Mouse (Mus musculus) neural tube, embryonic 11.5 days (tissue): ENCODE data around the gene Utrn. TPM values are rescaled to one million over a fixed set of nuclear protein-coding genes. Genes with fewer than 3 reads are reported as not detected.
"Not testable (repeated sequence)": the region's sequence is repeated elsewhere in the genome, so short reads cannot be mapped to it uniquely, and the experiment has no call there.

Source experiments
- ATAC-seq: fragments of 200-750 bp; cut with Nextera tagmentation; 2 replicates; pipeline ENCODE4 v1.8.0; 2017; ENCODE audit warnings: moderate number of reproducible peaks, mild to moderate bottlenecking, moderate TSS enrichment, moderate library complexity; ENCODE audit not compliant: insufficient read depth, low FRiP score, low TSS enrichment
- DNase-seq: peaks from one replicate; pipeline ENCODE4 v3.0.0-alpha.2; 2015; ENCODE audit warnings: low spot score
- H3K27ac ChIP-seq: fragments of 300-500 bp; sonication (generic); 2 replicates; pipeline ENCODE4 v1.5.1; 2014; ENCODE audit warnings: low read depth, mild to moderate bottlenecking, low read length
- H3K27me3 ChIP-seq: fragments of 300-500 bp; sonication (generic); 2 replicates; pipeline ENCODE4 v1.6.1; 2014; ENCODE audit warnings: mild to moderate bottlenecking, low read length, mixed read lengths; ENCODE audit not compliant: control insufficient read depth, insufficient read depth
- H3K36me3 ChIP-seq: fragments of 300-500 bp; sonication (generic); 2 replicates; pipeline ENCODE4 v1.6.1; 2014; ENCODE audit warnings: mild to moderate bottlenecking, low read length, moderate library complexity, mixed read lengths; ENCODE audit not compliant: control insufficient read depth, insufficient read depth
- H3K4me1 ChIP-seq: fragments of 300-500 bp; sonication (generic); 2 replicates; pipeline ENCODE4 v1.6.1; 2014; ENCODE audit warnings: low read length, mixed read lengths; ENCODE audit not compliant: control insufficient read depth, insufficient read depth
- H3K4me2 ChIP-seq: fragments of 300-500 bp; sonication (generic); 2 replicates; pipeline ENCODE4 v1.6.1; 2014; ENCODE audit warnings: low read depth, mild to moderate bottlenecking, moderate library complexity
- H3K4me3 ChIP-seq: fragments of 300-500 bp; sonication (generic); 2 replicates; pipeline ENCODE4 v1.5.1; 2014; ENCODE audit warnings: low read depth, low read length
- H3K9ac ChIP-seq: fragments of 300-500 bp; sonication (generic); 2 replicates; pipeline ENCODE4 v1.6.1; 2014; ENCODE audit warnings: mild to moderate bottlenecking, low read length
- H3K9me3 ChIP-seq: fragments of 300-500 bp; sonication (generic); 2 replicates; pipeline ENCODE4 v1.6.1; 2016; ENCODE audit warnings: low read length; ENCODE audit not compliant: control insufficient read depth
- WGBS: fragments of 180-500 bp; shearing (Covaris S2); extraction: QIAGEN DNeasy Blood & Tissue Kit; methylation state at CpG from one replicate; pipeline ENCODE4 v1.1.7; 2014; 5-methylcytosine and 5-hydroxymethylcytosine counted together
- polyA plus RNA-seq: library from polyadenylated mRNA; unstranded; fragments of >200 nt; fragmentation: Nextera tagmentation; extraction: Ambion mirVana; gene quantifications from 2 replicates; pipeline ENCODE4 v1.2.1, GENCODE M21; 2014

Gene Utrn
- polyA plus RNA-seq, 1 experiment from 2014 or later: 47.4 TPM

- no peak overlapping the region for H3K9ac ChIP-seq
- H3K4me2 ChIP-seq: no peak overlapping the region
- 91% methylated on average over 5 of the region's 5 CpGs for WGBS
- H3K4me1 ChIP-seq: no peaks in the 10 kb centered on the region
- no peak for DNase-seq
- no peak overlapping the region for H3K4me3 ChIP-seq
- no peak for ATAC-seq
- H3K36me3 ChIP-seq: no peaks in the 10 kb centered on the region
- no peaks in the 10 kb centered on the region for H3K27me3 ChIP-seq
- no peaks in the 10 kb centered on the region for H3K9me3 ChIP-seq
- H3K27ac ChIP-seq: no peak overlapping the region
Observed at GRCm38 (mm10) chr10:12630933-12631332, 238.2 kb downstream of the Utrn start.

DNA sequence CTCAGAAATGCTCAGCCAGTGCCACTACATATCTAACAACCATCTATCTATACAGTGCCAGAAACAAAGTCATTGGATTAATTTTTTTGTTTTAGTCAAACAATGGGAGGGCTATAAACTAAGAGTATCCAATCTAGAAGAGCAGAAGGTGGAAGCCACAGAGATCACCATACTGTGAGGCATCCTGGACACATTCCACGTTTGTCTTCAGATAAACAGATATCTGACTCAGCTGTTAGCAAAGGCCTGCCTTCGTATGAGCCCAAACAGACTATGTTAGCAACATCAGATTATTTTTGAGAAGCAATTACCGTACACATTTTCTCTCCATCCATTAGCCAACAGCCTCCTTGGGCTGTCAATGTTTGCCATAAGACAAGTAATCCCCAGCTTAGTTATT lies 250.8 kb downstream of the Utrn start:
- 88% methylated on average over 3 of the region's 3 CpGs for WGBS
- H3K9ac ChIP-seq: no peak overlapping the region
- H3K4me2 ChIP-seq: no peak overlapping the region
- no peak overlapping the region for H3K4me3 ChIP-seq
- H3K27me3 ChIP-seq: no peaks in the 10 kb centered on the region
- H3K36me3 ChIP-seq: no peaks in the 10 kb centered on the region
- no peak overlapping the region for H3K27ac ChIP-seq
- H3K4me1 ChIP-seq: 0 out of 2 replicates have a peak, but pooled peaks cover 3% of the 10 kb centered on the region
- ATAC-seq: no peak
- no peaks in the 10 kb centered on the region for H3K9me3 ChIP-seq
- DNase-seq: no peak

DNA sequence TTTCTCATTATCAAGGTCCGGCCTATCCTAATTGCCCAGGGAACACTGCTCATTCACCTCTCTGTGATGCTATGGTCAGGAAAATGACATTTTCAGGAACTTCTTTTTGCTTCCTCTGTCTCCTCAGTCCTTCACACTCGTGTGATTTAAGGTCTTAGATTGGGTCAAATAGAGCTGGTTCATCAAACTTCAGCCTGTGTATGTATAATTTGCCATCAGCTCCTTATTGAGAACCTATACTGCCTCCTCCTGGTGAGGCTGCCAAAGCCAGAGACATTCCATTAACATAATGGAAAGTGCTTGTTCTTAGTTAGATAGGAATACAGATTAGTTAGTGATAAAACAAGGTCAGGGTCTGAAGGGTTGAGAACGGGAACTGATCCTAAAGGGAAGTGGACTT lies 253.4 kb downstream of the Utrn start:
- Histone ChIP-seq H3K4me2 (no peak overlapping the region), H3K4me3 (no peak overlapping the region), H3K36me3 (no peaks in the 10 kb centered on the region), H3K9me3 (no peaks in the 10 kb centered on the region), H3K27me3 (no peaks in the 10 kb centered on the region), H3K4me1 (0 out of 2 replicates have a peak, but pooled peaks cover 3% of the 10 kb centered on the region), H3K27ac (no peak overlapping the region), H3K9ac (no peak overlapping the region)
- WGBS: 35% methylated on average over 3 of the region's 3 CpGs
- ATAC-seq (peak; percentile 29; the same call in 1 of the 2 replicates), DNase-seq (peak; percentile 19)

GRCm38 (mm10) chr10:12614465-12615199 lies 254.5 kb downstream of the Utrn start:
- peak overlapping the region; percentile 60 for H3K4me2 ChIP-seq
- H3K27ac ChIP-seq: peak overlapping the region; percentile 57
- 0 out of 2 replicates have a peak, but pooled peaks cover 3% of the 10 kb centered on the region for H3K4me1 ChIP-seq
- peak overlapping the region; percentile 34 for H3K4me3 ChIP-seq
- no peaks in the 10 kb centered on the region for H3K36me3 ChIP-seq
- no peaks in the 10 kb centered on the region for H3K9me3 ChIP-seq
- H3K27me3 ChIP-seq: no peaks in the 10 kb centered on the region
- peak; percentile 63 for ATAC-seq
- H3K9ac ChIP-seq: peak overlapping the region; percentile 63
- DNase-seq: peak; percentile 62
- 2% methylated on average over 22 of the region's 22 CpGs for WGBS

- H3K4me2 ChIP-seq: no peak overlapping the region
- DNase-seq (peak; percentile 71), ATAC-seq (peak; percentile 61; the same call in 1 of the 2 replicates)
- H3K27ac ChIP-seq: no peak overlapping the region
- H3K4me1 ChIP-seq: 0 out of 2 replicates have a peak, but pooled peaks cover 3% of the 10 kb centered on the region
- no peak overlapping the region for H3K9ac ChIP-seq
- H3K27me3 ChIP-seq: no peaks in the 10 kb centered on the region
- 24% methylated on average over 4 of the region's 4 CpGs for WGBS
- H3K4me3 ChIP-seq: no peak overlapping the region
- H3K9me3 ChIP-seq: no peaks in the 10 kb centered on the region
- no peaks in the 10 kb centered on the region for H3K36me3 ChIP-seq
Observed at GRCm38 (mm10) chr10:12612235-12612863, 256.8 kb downstream of the Utrn start.

DNA sequence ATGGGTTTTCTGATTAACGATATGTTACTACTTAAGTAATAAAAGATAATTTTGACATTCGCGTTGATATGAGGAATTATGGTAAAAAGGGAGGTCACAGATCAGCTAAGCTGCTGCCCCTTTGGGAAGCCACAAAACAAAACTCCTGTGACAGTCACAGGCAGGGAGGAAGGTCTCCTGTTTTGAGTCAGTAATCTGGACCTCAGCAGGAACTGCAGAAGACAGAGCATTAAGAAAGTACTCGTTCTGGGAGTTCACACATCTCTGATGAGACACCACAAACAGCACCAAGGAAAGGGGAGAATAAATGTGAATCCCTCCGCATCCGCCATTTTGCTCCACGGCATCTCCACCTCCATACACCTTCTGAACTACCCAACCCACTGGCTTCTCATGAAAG lies 259.3 kb downstream of the Utrn start:
- Histone ChIP-seq H3K27ac (no peak overlapping the region), H3K9ac (no peak overlapping the region)
- 79% methylated on average over 7 of the region's 7 CpGs for WGBS

DNA sequence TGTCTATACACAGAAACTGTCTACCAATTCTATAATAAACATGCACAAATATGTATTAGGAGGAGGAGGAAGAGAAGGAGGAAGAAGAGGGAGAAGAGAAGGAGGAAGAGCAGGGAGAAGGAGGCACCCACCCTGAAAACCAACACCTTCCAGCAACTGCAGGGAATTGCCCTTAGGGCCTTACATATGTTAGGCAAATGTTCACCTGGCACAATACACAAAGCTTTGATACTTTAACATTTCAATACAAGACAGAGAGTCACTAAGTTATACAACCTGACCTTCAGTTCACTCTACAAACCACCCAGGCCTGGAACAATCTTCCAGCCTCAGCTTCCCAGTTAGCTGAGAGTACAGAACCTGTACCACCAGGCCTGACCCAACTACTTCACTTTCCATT lies 260.5 kb downstream of the Utrn start:
- no peak overlapping the region for H3K4me2 ChIP-seq
- H3K4me1 ChIP-seq: no peaks in the 10 kb centered on the region
- no peaks in the 10 kb centered on the region for H3K9me3 ChIP-seq
- H3K4me3 ChIP-seq: no peak overlapping the region
- H3K36me3 ChIP-seq: no peaks in the 10 kb centered on the region; the same call in 1 of the 2 replicates
- no peak for ATAC-seq
- no peaks in the 10 kb centered on the region for H3K27me3 ChIP-seq
- no peak overlapping the region for H3K27ac ChIP-seq
- DNase-seq: no peak
- H3K9ac ChIP-seq: no peak overlapping the region

More for the DNA sequence above, 259.3 kb downstream of the Utrn start:
- Histone ChIP-seq H3K4me3 (no peak overlapping the region), H3K9me3 (no peaks in the 10 kb centered on the region), H3K36me3 (no peaks in the 10 kb centered on the region; the same call in 1 of the 2 replicates), H3K4me1 (0 out of 2 replicates have a peak, but pooled peaks cover 1% of the 10 kb centered on the region), H3K4me2 (no peak overlapping the region), H3K27me3 (no peaks in the 10 kb centered on the region)
- ATAC-seq: no peak
- no peak for DNase-seq

- H3K4me2 ChIP-seq, H3K4me3 ChIP-seq, H3K36me3 ChIP-seq, DNase-seq, ATAC-seq, H3K9ac ChIP-seq, H3K27ac ChIP-seq, H3K4me1 ChIP-seq, H3K27me3 ChIP-seq, H3K9me3 ChIP-seq: not testable (repeated sequence)
- 96% methylated on average over 6 of the region's 6 CpGs for WGBS
Observed at GRCm38 (mm10) chr10:12607180-12607579, 262.0 kb downstream of the Utrn start.

GRCm38 (mm10) chr10:12595379-12595778 lies 273.8 kb downstream of the Utrn start:
- ATAC-seq (peak; percentile 83), DNase-seq (no peak)
- Histone ChIP-seq H3K9ac (no peak overlapping the region), H3K4me2 (no peak overlapping the region), H3K36me3 (no peaks in the 10 kb centered on the region), H3K27ac (no peak overlapping the region), H3K4me1 (peaks cover 3% of the 10 kb centered on the region; the same call in 1 of the 2 replicates), H3K9me3 (no peaks in the 10 kb centered on the region), H3K4me3 (no peak overlapping the region), H3K27me3 (no peaks in the 10 kb centered on the region)
- 28% methylated on average over 2 of the region's 2 CpGs for WGBS
